Mouse (Mus musculus): ENCODE measurements around the gene Foxo3.

DNA sequence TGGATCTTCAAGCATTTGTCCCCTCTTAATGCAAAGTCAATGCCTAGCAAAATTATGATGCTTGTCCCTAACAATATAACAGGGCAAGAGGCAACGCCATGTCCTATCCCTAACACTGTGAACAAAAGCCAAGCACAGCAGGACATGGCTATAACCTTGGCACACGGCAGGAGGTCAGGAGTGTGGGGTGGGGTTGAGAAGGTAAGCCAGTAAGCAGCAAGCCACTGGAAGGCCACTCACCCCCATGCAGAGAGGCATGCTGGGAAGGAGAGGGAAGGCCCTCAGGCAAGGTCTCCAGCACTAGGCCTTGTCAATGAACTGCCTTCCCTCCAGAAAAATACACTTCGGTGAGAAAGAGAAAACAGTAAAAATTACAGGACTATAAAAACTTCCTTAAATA is 30.1 kb downstream of the Foxo3 start:
- no peak for TF ChIP-seq CTCF (IDR thresholded peaks at IDR 0.05)
- no peak for TF ChIP-seq EP300 (IDR thresholded peaks at IDR 0.05)

Data from lung, postnatal 0 days (tissue).